Mouse (Mus musculus) megakaryocyte, adult 5-6 weeks (primary cell): ENCODE data around the gene Hmx3. TPM values are rescaled to one million over a fixed set of nuclear protein-coding genes. Genes with fewer than 3 reads are reported as not detected.

Experiments used
- ATAC-seq: 2 replicates; pipeline ENCODE4 v1.8.0; 2016; ENCODE audit warnings: mild to moderate bottlenecking, inconsistent platforms; ENCODE audit not compliant: poor library complexity, severe bottlenecking
- total RNA-seq, 2 experiments: library from RNA; stranded (forward) in 1 of 2; stranded (reverse) in 1 of 2; fragments of 153-499, 151-499 nt in 1 of 2; fragments of 221-1000, 200-1000 nt in 1 of 2; gene quantifications; 2 replicates each; pipeline versions ENCODE4 v1.2.3 to v1.2.4; 2015 to 2017

Gene Hmx3
- total RNA-seq, 2 experiments from 2014 or later, result not detected

DNA sequence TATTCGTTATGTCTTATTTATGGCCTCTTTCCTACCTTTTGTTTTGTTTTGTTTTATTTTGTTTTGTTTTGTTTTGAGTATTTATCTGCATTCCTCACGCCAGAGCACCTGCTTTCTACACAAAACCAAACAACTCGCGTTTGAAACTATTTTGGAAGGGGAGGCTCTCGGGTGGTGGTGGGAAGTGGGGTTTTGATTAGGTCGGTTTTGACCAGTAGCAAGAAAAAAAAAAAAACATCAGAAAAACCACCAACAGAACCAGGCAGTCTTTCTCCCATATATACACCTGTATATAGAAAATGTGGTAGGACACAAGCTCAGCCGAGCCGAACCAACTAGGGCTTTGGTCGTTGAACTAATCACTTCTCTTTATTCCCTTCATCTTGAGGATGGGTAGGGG is 13.4 kb downstream of the Hmx3 start:
- ATAC-seq, result no peak

DNA sequence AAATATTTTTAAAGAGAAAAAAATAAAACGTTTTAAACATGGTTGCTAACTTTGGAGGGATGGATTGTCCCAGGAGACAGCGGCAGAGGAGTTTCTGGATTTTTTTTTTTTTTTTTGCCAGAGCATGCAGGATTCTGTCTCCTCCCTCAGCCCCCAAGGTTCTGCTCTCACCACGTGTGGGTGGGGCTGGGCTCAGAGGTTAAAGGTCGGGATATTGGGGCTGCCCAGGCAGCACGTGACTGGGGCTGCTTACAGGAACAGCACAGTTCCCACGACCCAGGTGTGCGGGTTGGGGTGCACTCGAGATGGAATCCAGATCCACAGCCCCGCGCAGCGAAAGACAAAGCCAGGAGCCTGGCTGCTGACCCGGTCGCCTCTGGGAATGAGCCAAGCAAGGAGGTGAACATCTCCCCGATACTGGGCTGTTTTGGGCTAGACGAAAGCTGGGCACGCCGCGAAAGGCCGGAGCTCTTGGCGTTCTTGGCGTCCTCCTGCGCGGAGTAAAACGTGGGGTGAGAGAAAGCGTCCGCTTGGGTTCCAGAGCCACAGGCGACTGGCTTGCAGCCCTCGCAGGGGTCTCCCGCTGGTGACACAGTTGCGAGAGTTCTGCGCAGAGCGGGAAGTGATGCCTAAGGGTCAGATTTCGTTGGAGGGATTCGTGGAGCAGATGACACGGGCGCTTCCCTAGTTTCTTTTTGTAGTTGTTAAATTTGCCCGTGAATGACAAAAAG is 14.0 kb downstream of the Hmx3 start:
- ATAC-seq, result no peak

DNA sequence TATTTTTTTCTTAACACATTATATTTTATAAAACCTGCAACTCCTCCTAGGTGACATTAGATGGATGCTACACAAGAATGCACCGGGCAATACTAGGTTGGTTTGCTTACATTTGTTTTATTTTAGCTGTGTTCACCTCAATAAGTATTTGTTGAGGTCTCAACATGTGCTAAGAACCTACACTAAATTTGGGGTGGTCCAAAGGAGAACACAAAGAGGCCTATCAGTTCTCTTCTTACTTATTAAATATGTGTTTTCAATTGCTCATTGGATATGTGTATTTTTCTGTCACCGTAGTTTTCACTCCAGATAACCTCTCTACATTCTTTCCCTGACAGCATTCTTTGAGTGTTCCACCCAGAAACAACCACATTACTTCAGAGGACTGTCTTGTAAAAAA is 15.1 kb downstream of the Hmx3 start:
- no peak for ATAC-seq

DNA sequence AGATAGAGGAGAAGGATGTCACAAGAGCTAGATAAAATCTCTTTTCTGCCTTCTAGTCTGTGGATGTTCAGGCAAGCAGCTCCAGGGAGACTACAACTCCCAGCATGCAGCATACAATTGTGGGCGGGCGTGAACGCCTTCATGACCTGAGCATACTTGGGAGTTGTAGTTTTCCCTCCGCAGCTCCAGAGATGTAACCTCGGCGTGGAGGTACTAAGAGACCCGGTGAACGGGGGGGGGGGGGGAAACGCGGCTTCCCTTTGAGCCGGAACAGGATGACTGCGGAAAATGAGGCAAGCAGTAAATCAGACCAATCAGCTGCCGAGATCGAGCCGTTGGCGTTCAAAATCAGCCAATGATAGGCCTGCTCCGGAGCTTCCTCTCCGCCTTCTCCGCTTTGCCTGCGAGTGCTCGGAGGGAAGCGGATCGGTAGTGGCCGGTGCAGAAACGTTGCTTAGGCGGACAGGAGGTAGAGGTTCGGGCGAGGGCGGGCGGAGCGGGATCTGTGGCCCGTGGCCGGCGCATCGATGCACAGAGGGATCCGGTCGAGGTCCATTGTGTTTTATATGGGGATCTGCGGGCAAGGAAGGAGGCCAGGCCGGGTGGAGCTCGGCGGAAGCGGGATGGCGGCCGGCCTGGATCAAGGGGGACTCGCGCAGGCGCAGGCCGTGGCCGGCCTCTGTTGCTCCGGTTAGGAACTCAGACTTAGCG is 17.5 kb downstream of the Hmx3 start, which contains the start of gene Bub3:
TSS of gene Bub3 (plus strand) at position 237 of the 711 bp plus-strand sequence.
- ATAC-seq, result peak; percentile 91

DNA sequence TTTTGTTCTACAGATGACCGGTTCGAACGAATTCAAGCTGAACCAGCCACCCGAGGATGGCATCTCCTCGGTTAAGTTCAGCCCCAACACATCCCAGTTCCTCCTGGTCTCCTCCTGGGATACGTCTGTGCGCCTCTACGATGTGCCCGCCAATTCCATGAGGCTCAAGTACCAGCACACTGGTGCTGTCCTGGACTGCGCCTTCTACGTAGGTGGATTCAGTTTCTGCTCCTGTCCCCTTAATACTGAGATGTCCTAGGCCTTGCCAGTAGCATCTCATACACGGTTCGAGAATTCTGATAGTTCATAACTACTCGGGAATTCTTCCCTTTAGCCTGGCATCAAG is 18.0 kb downstream of the Hmx3 start:
- no peak; the same call in 1 of the 2 replicates for ATAC-seq

DNA sequence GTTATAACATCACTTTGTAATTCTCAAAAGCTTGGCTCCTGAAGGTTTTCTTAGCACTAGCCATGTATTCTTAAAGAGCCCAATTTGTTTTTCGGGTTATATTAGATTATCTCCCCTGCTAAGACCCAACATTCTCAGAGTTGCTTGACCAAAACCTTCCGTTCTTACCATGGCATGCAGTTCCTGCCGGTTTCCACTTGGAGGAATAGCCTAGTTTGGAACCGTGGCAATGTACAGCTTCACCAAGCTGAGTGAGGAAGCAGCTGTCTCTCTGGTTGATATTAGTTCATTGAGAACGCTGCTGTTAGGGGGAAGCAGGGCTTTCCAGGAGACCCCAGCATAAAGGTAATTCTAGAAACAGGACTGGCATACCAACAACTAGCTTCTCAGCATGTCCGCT is 32.6 kb downstream of the Hmx3 start:
- no peak for ATAC-seq

DNA sequence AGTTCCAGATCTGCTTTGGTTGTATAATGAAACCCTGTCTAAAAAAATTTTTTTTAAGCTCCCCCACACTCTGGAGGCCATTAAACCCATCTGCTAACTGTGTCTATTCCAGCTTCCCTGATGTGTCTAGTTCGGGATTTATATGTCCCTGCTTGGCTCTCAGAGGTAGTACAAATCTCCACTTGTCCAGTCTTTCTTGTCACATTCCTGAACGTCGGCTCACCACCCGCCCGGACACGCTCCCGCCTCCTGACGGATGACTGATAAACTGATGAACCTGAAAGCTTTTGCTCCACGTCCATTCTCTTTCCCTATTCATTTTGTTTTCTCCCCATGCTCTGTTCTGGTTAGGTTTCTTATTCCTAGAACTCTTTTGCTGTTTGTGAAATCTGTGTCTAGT is 39.5 kb downstream of the Hmx3 start:
- no peak for ATAC-seq

DNA sequence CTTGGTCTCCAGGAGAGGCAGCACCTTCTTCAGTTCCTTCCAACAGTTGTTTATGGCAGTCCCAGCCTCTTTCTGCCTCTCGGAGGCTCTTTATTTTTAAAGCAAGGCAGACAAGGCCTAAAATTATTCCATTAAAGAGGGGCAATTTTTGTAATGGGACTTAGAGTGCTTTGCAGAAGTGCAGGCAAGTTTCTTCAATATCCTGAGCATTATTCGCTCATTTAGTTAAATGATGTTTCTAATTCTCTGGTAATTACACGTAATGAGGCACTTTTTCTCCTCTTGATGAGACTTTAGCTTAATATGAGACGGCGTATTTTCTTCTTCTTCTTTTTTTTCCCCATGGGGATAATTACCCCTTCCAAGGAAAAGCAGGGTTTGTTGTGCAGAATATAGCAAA is 42.9 kb downstream of the Hmx3 start:
- ATAC-seq, result no peak

Other genes with a start within 250 kb of the Hmx3 start
- gene Cuzd1, start 220.6 kb upstream of the Hmx3 start, total RNA-seq (2015), result not detected in 2 replicates
- not detected in 2 replicates for gene Cuzd1, start 220.6 kb upstream of the Hmx3 start, total RNA-seq (2017)
- not detected in 2 replicates for gene Fam24b, start 213.4 kb upstream of the Hmx3 start, total RNA-seq (2015)
- gene Fam24b, start 213.4 kb upstream of the Hmx3 start, total RNA-seq (2017), result not detected in 2 replicates
- not detected in 2 replicates for gene Fam24a, start 209.0 kb upstream of the Hmx3 start, total RNA-seq (2015)
- gene Fam24a, start 209.0 kb upstream of the Hmx3 start, total RNA-seq (2017), result not detected in 2 replicates
- gene 2310057M21Rik, start 180.1 kb upstream of the Hmx3 start, total RNA-seq (2015), result 6.3 and 9.4 TPM in 2 replicates
- gene 2310057M21Rik, start 180.1 kb upstream of the Hmx3 start, total RNA-seq (2017), result 2.8 and 3.3 TPM in 2 replicates
- gene Pstk, start 171.7 kb upstream of the Hmx3 start, total RNA-seq (2015), result 16.1 and 17.4 TPM in 2 replicates
- 7.2 and 13.3 TPM in 2 replicates for gene Pstk, start 171.7 kb upstream of the Hmx3 start, total RNA-seq (2017)
- 26.8 and 29.6 TPM in 2 replicates for gene Ikzf5, start 132.3 kb upstream of the Hmx3 start, total RNA-seq (2015)
- gene Ikzf5, start 132.3 kb upstream of the Hmx3 start, total RNA-seq (2017), result 25.2 and 26.3 TPM in 2 replicates
- 21.5 and 33.0 TPM in 2 replicates for gene Acadsb, start 132.3 kb upstream of the Hmx3 start, total RNA-seq (2015)
- gene Acadsb, start 132.3 kb upstream of the Hmx3 start, total RNA-seq (2017), result 43.1 and 56.8 TPM in 2 replicates
- gene Hmx2, start 5.9 kb downstream of the Hmx3 start, total RNA-seq (2015), result 0.18 TPM in 1 of 2 replicates, not detected in the other
- 0.33 TPM in 1 of 2 replicates, not detected in the other for gene Hmx2, start 5.9 kb downstream of the Hmx3 start, total RNA-seq (2017)
- 151 and 167 TPM in 2 replicates for gene Bub3, start 17.4 kb downstream of the Hmx3 start, total RNA-seq (2015)
- 89.6 and 91.0 TPM in 2 replicates for gene Bub3, start 17.4 kb downstream of the Hmx3 start, total RNA-seq (2017)